Mouse (Mus musculus) myocyte (in vitro differentiated cells): ENCODE data around the gene Rnf126.

Experiments used
- CEBPB ChIP-seq: IDR thresholded peaks from 2 replicates; pipeline ENCODE4 v1.6.1; 2011; ENCODE audit warnings: mild to moderate bottlenecking, moderate library complexity; ENCODE audit not compliant: poor library complexity, insufficient read depth, severe bottlenecking
- E2F4 ChIP-seq: IDR thresholded peaks from one replicate; pipeline ENCODE4 v1.6.1; 2011; ENCODE audit warnings: mild to moderate bottlenecking, control low read depth, moderate library complexity; ENCODE audit not compliant: insufficient read depth
- MYOG ChIP-seq, 3 experiments: IDR thresholded peaks; one replicate each; pipeline ENCODE4 v1.6.1; 2011; ENCODE audit warnings: control low read depth in 2 of 3, low read depth in 2 of 3, mild to moderate bottlenecking in 2 of 3; ENCODE audit not compliant: insufficient read length in 2 of 3, control insufficient read depth in 1 of 3, insufficient read depth in 1 of 3
- POLR2A ChIP-seq: IDR thresholded peaks from one replicate; pipeline ENCODE4 v1.6.1; 2011; ENCODE audit warnings: low read depth, mild to moderate bottlenecking, control low read depth, moderate library complexity; ENCODE audit not compliant: insufficient read length
- USF1 ChIP-seq: IDR thresholded peaks from one replicate; pipeline ENCODE4 v1.6.1; 2011; ENCODE audit warnings: low read depth, mild to moderate bottlenecking, control low read depth, moderate library complexity

DNA sequence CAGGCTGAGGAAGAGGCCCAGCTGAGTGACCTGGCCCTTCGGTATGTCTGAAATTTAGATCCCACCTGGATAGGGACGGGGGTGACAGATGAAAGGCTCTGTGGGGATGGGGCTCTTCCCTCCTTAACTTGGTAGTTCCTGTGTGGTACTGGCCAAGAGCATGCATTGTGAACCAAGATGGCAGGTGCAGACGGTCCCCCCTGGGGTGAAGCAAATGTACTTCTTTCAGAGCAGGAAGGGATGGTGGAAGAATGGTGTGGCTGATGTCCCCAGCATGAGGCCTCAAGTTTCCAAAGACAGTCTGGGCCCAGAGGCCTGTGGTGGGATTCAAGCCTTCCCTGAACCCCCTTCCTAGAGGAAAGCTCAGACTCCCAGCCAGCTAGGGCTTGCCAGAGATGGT lies 10.9 kb downstream of the Rnf126 start:
- no peak for TF ChIP-seq POLR2A
- no peak for TF ChIP-seq USF1
- TF ChIP-seq E2F4 = no peak
- TF ChIP-seq MYOG (IDR thresholded peaks at IDR 0.05; ENCODE audit: control insufficient read depth in 1 of 3, insufficient read depth in 1 of 3, insufficient read length in 2 of 3, low read depth in 2 of 3) = no peak
- no peak for TF ChIP-seq CEBPB
